Mouse (Mus musculus) midbrain, embryonic 16.5 days (tissue): ENCODE measurements around the gene Zfp609. TPM values are rescaled to one million over a fixed set of nuclear protein-coding genes. Genes with fewer than 3 reads are reported as not detected.

Experiments
- ATAC-seq: fragments of 200-750 bp; cut with Nextera tagmentation; 2 replicates; pipeline ENCODE4 v1.8.0; 2017; ENCODE audit warnings: moderate TSS enrichment
- H3K27ac ChIP-seq: fragments of 300-500 bp; sonication (generic); 2 replicates; pipeline ENCODE4 v1.5.1; 2014; ENCODE audit warnings: mild to moderate bottlenecking, low read length, mixed read lengths
- H3K27me3 ChIP-seq: fragments of 300-500 bp; sonication (generic); 2 replicates; pipeline ENCODE4 v1.6.1; 2014; ENCODE audit warnings: low read depth, low read length, mixed read lengths; ENCODE audit not compliant: control insufficient read depth, insufficient read depth
- H3K36me3 ChIP-seq: fragments of 300-500 bp; sonication (generic); 2 replicates; pipeline ENCODE4 v1.6.1; 2014; ENCODE audit warnings: mild to moderate bottlenecking, low read length, moderate library complexity, mixed read lengths; ENCODE audit not compliant: control insufficient read depth, insufficient read depth
- H3K4me1 ChIP-seq: fragments of 300-500 bp; sonication (generic); 2 replicates; pipeline ENCODE4 v1.6.1; 2014; ENCODE audit warnings: mild to moderate bottlenecking, low read length, mixed read lengths; ENCODE audit not compliant: control insufficient read depth, insufficient read depth
- H3K4me2 ChIP-seq: fragments of 300-500 bp; sonication (generic); 2 replicates; pipeline ENCODE4 v1.6.1; 2014; ENCODE audit warnings: mild to moderate bottlenecking, low read length, mixed read lengths
- H3K4me3 ChIP-seq: fragments of 300-500 bp; sonication (generic); 2 replicates; pipeline ENCODE4 v1.5.1; 2014; ENCODE audit warnings: low read depth, mild to moderate bottlenecking, low read length, moderate library complexity, mixed read lengths
- H3K9ac ChIP-seq: fragments of 300-500 bp; sonication (generic); 2 replicates; pipeline ENCODE4 v1.6.1; 2014; ENCODE audit warnings: low read depth, low read length, mixed read lengths
- H3K9me3 ChIP-seq: fragments of 300-500 bp; sonication (generic); replicated peaks from 2 replicates; pipeline ENCODE4 v1.6.1; 2014; ENCODE audit warnings: mild to moderate bottlenecking, low read length, mixed read lengths; ENCODE audit not compliant: control insufficient read depth, poor library complexity, severe bottlenecking
- WGBS: fragments of 180-500 bp; shearing (Covaris S2); extraction: QIAGEN DNeasy Blood & Tissue Kit; methylation state at CpG from one replicate; pipeline ENCODE4 v1.1.7; 2014; 5-methylcytosine and 5-hydroxymethylcytosine counted together
- polyA plus RNA-seq: library from polyadenylated mRNA; unstranded; fragments of >200 nt; fragmentation: Nextera tagmentation; extraction: Ambion mirVana; gene quantifications from 2 replicates; pipeline ENCODE4 v1.2.1, GENCODE M21; 2015

Gene Zfp609
- polyA plus RNA-seq, 1 experiment from 2014 or later = 6.6 TPM

- no peaks in the 10 kb centered on the region for H3K9me3 ChIP-seq
- no peak overlapping the region for H3K27ac ChIP-seq
- 52% methylated on average over 9 of the region's 9 CpGs for WGBS
- H3K36me3 ChIP-seq = no peaks in the 10 kb centered on the region
- H3K9ac ChIP-seq = no peak overlapping the region
- H3K4me1 ChIP-seq = peaks cover 6% of the 10 kb centered on the region; the same call in 1 of the 2 replicates
- ATAC-seq = no peak
- no peak overlapping the region for H3K4me2 ChIP-seq
- no peak overlapping the region for H3K4me3 ChIP-seq
- H3K27me3 ChIP-seq = no peaks in the 10 kb centered on the region
Measured at GRCm38 (mm10) chr9:65671431-65671931, 155.9 kb downstream of the Zfp609 start.

GRCm38 (mm10) chr9:65667701-65668100, 159.7 kb downstream of the Zfp609 start, which contains the start of gene Oaz2:
Gene Oaz2 (plus strand): TSS chr9:65668001.
- H3K9ac ChIP-seq = no peak within 1 kb of the TSS
- no peak for ATAC-seq
- no peaks in the 10 kb centered on the region for H3K9me3 ChIP-seq
- H3K4me2 ChIP-seq = no peak within 1 kb of the TSS
- H3K36me3 ChIP-seq = no peaks in the 10 kb centered on the region
- WGBS = 95% methylated on average over 8 of the region's 8 CpGs
- H3K27ac ChIP-seq = no peak within 1 kb of the TSS
- no peaks in the 10 kb centered on the region for H3K27me3 ChIP-seq
- H3K4me3 ChIP-seq = no peak within 1 kb of the TSS
- no peaks in the 10 kb centered on the region for H3K4me1 ChIP-seq

GRCm38 (mm10) chr9:65666042-65666441, 161.3 kb downstream of the Zfp609 start:
- Histone ChIP-seq H3K36me3 (no peaks in the 10 kb centered on the region), H3K27ac (no peak overlapping the region), H3K4me2 (no peak overlapping the region), H3K27me3 (no peaks in the 10 kb centered on the region), H3K4me1 (no peaks in the 10 kb centered on the region), H3K9ac (no peak overlapping the region), H3K4me3 (no peak overlapping the region), H3K9me3 (no peaks in the 10 kb centered on the region)
- ATAC-seq = no peak
- WGBS = 19% methylated on average over 5 of the region's 5 CpGs

- Histone ChIP-seq H3K4me2 (no peak overlapping the region), H3K4me3 (no peak overlapping the region), H3K27ac (no peak overlapping the region), H3K4me1 (no peaks in the 10 kb centered on the region), H3K9me3 (no peaks in the 10 kb centered on the region), H3K27me3 (no peaks in the 10 kb centered on the region), H3K9ac (no peak overlapping the region), H3K36me3 (no peaks in the 10 kb centered on the region)
- ATAC-seq = no peak
- 4% methylated on average over 3 of the region's 3 CpGs for WGBS
Measured at GRCm38 (mm10) chr9:65664163-65664562, 163.2 kb downstream of the Zfp609 start.

GRCm38 (mm10) chr9:65661493-65661892, 165.9 kb downstream of the Zfp609 start:
- Histone ChIP-seq H3K27me3 (no peaks in the 10 kb centered on the region), H3K36me3 (no peaks in the 10 kb centered on the region), H3K4me1 (no peaks in the 10 kb centered on the region), H3K9me3 (no peaks in the 10 kb centered on the region), H3K4me3 (no peak overlapping the region), H3K9ac (no peak overlapping the region), H3K4me2 (no peak overlapping the region), H3K27ac (no peak overlapping the region)
- ATAC-seq = no peak
- 55% methylated on average over 1 of the region's 1 CpGs for WGBS

GRCm38 (mm10) chr9:65661029-65661428, 166.3 kb downstream of the Zfp609 start:
- no peak overlapping the region for H3K27ac ChIP-seq
- no peak overlapping the region for H3K9ac ChIP-seq
- H3K4me1 ChIP-seq = no peaks in the 10 kb centered on the region
- H3K36me3 ChIP-seq = no peaks in the 10 kb centered on the region
- ATAC-seq = no peak
- no peaks in the 10 kb centered on the region for H3K9me3 ChIP-seq
- no peak overlapping the region for H3K4me2 ChIP-seq
- no peaks in the 10 kb centered on the region for H3K27me3 ChIP-seq
- WGBS = 65% methylated on average over 5 of the region's 5 CpGs
- no peak overlapping the region for H3K4me3 ChIP-seq

- H3K4me2 ChIP-seq = no peak overlapping the region
- H3K27me3 ChIP-seq = no peaks in the 10 kb centered on the region
- 74% methylated on average over 3 of the region's 3 CpGs for WGBS
- H3K9me3 ChIP-seq = no peaks in the 10 kb centered on the region
- no peaks in the 10 kb centered on the region for H3K4me1 ChIP-seq
- H3K36me3 ChIP-seq = no peaks in the 10 kb centered on the region
- H3K4me3 ChIP-seq = no peak overlapping the region
- ATAC-seq = no peak
- no peak overlapping the region for H3K9ac ChIP-seq
- no peak overlapping the region for H3K27ac ChIP-seq
Measured at GRCm38 (mm10) chr9:65657218-65657617, 170.1 kb downstream of the Zfp609 start.

GRCm38 (mm10) chr9:65655540-65655939, 171.8 kb downstream of the Zfp609 start:
- Histone ChIP-seq H3K36me3 (no peaks in the 10 kb centered on the region), H3K27ac (no peak overlapping the region), H3K4me2 (no peak overlapping the region), H3K4me3 (no peak overlapping the region), H3K27me3 (no peaks in the 10 kb centered on the region), H3K9ac (no peak overlapping the region), H3K9me3 (no peaks in the 10 kb centered on the region), H3K4me1 (no peaks in the 10 kb centered on the region)
- no peak for ATAC-seq
- WGBS = 88% methylated on average over 8 of the region's 8 CpGs

GRCm38 (mm10) chr9:65654700-65655237, 172.6 kb downstream of the Zfp609 start:
- Histone ChIP-seq H3K27ac (no peak overlapping the region), H3K9ac (no peak overlapping the region), H3K36me3 (no peaks in the 10 kb centered on the region), H3K4me2 (no peak overlapping the region), H3K4me1 (no peaks in the 10 kb centered on the region), H3K27me3 (no peaks in the 10 kb centered on the region), H3K9me3 (no peaks in the 10 kb centered on the region), H3K4me3 (no peak overlapping the region)
- no peak for ATAC-seq
- 91% methylated on average over 3 of the region's 3 CpGs for WGBS
